Mouse (Mus musculus): ENCODE results near the gene Tarbp2. TPM values are rescaled to one million over a fixed set of nuclear protein-coding genes. Genes with fewer than 3 reads are reported as not detected.
A peak's percentile ranks its signal among the peaks of the same experiment; 100 is the strongest.

The Tarbp2 gene
- polyA plus RNA-seq, 1 experiment = 12.1 TPM

DNA sequence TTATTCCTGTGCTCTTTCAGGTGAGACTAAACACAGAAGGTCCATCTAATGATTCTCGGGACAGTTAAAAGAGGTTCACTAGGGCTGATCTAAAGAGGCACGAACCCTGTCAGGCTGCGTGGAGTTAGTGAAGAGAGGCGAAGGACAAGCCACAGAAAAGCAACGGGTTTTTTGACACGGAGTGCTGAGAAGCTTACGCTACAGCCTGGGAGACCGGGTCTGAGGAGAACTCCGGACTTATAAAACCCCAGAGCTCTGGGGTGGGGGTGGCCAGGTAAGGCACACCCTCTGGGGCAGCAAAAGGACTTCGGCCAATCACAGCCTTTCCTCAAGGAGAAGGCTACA lies 389 bp upstream of the Tarbp2 start:
- H3K36me3 ChIP-seq (ENCODE audit: control insufficient read depth) = peaks cover 25% of the 10 kb centered on the region
- H3K4me1 ChIP-seq (ENCODE audit: control insufficient read depth) = peaks cover 57% of the 10 kb centered on the region
- TF ChIP-seq GATA1 (IDR thresholded peaks at IDR 0.05; ENCODE audit: low read length) (no peak), TAL1 (IDR thresholded peaks at IDR 0.05; ENCODE audit: low read length) (no peak)
- no peaks in the 10 kb centered on the region for H3K9me3 ChIP-seq (ENCODE audit: control insufficient read depth, low read length)
- H3K27me3 ChIP-seq (ENCODE audit: control insufficient read depth) = peaks cover 15% of the 10 kb centered on the region
- H3K4me3 ChIP-seq (replicated peaks) = peak overlapping the region; percentile 95

- H3K36me3 ChIP-seq (ENCODE audit: control insufficient read depth) = peaks cover 35% of the 10 kb centered on the region
- no peak for TF ChIP-seq TAL1 (IDR thresholded peaks at IDR 0.05; ENCODE audit: low read length)
- H3K27me3 ChIP-seq (ENCODE audit: control insufficient read depth) = peaks cover 15% of the 10 kb centered on the region
- H3K9me3 ChIP-seq (ENCODE audit: control insufficient read depth, low read length) = no peaks in the 10 kb centered on the region
- H3K4me1 ChIP-seq (ENCODE audit: control insufficient read depth) = peaks cover 57% of the 10 kb centered on the region
- peak overlapping the region; percentile 95 for H3K4me3 ChIP-seq (replicated peaks)
These were observed 838 bp downstream of the Tarbp2 start for GRCm38 (mm10) chr15:102518859-102519201.

GRCm38 (mm10) chr15:102519211-102520141 lies 1.5 kb downstream of the Tarbp2 start:
- Histone ChIP-seq H3K4me3 (replicated peaks) (peak overlapping the region; percentile 95), H3K9me3 (ENCODE audit: control insufficient read depth, low read length) (no peaks in the 10 kb centered on the region), H3K27me3 (ENCODE audit: control insufficient read depth) (peaks cover 15% of the 10 kb centered on the region), H3K4me1 (ENCODE audit: control insufficient read depth) (peaks cover 57% of the 10 kb centered on the region), H3K36me3 (ENCODE audit: control insufficient read depth) (peaks cover 42% of the 10 kb centered on the region)
- TF ChIP-seq TAL1 (IDR thresholded peaks at IDR 0.05; ENCODE audit: low read length) (no peak), GATA1 (IDR thresholded peaks at IDR 0.05; ENCODE audit: low read length) (no peak)

GRCm38 (mm10) chr15:102520416-102520815 lies 2.4 kb downstream of the Tarbp2 start:
- Histone ChIP-seq H3K27me3 (ENCODE audit: control insufficient read depth) (peaks cover 13% of the 10 kb centered on the region), H3K36me3 (ENCODE audit: control insufficient read depth) (peaks cover 46% of the 10 kb centered on the region), H3K4me1 (ENCODE audit: control insufficient read depth) (peaks cover 57% of the 10 kb centered on the region), H3K4me3 (replicated peaks) (no peak overlapping the region), H3K9me3 (ENCODE audit: control insufficient read depth, low read length) (no peaks in the 10 kb centered on the region)
- no peak for TF ChIP-seq GATA1 (IDR thresholded peaks at IDR 0.05; ENCODE audit: low read length)
- TF ChIP-seq TAL1 (IDR thresholded peaks at IDR 0.05; ENCODE audit: low read length) = no peak

DNA sequence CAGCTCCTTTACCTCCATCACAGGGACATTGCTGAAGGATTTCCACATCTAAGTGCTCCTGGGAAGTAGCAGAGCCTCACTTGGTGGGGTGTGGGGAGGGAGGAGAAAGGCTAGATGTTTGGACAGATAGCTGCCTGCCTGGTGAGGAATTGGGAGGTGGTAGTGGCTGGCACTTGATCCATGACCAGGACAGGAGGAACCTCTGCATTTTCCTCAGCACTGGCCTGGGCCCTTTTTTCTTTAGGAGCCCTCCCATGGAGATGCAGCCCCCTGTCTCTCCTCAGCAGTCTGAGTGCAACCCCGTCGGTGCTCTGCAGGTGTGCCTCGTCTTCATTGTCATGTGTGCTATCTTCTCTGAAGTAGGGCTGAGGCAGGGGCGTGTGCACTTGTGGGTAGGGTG lies 3.5 kb downstream of the Tarbp2 start:
- TF ChIP-seq GATA1 (IDR thresholded peaks at IDR 0.05; ENCODE audit: low read length) = no peak
- TF ChIP-seq TAL1 (IDR thresholded peaks at IDR 0.05; ENCODE audit: low read length) = no peak
- Histone ChIP-seq H3K9me3 (ENCODE audit: control insufficient read depth, low read length) (no peaks in the 10 kb centered on the region), H3K27me3 (ENCODE audit: control insufficient read depth) (peaks cover 2% of the 10 kb centered on the region), H3K4me1 (ENCODE audit: control insufficient read depth) (peaks cover 48% of the 10 kb centered on the region), H3K36me3 (ENCODE audit: control insufficient read depth) (peaks cover 46% of the 10 kb centered on the region), H3K4me3 (replicated peaks) (no peak overlapping the region)

GRCm38 (mm10) chr15:102524892-102525485 lies 7.0 kb downstream of the Tarbp2 start, which contains the start of gene Npff:
Gene Npff, minus strand, starts transcription at chr15:102524942.
- Histone ChIP-seq H3K27me3 (ENCODE audit: control insufficient read depth) (no peaks in the 10 kb centered on the region), H3K4me1 (ENCODE audit: control insufficient read depth) (peaks cover 22% of the 10 kb centered on the region), H3K9me3 (ENCODE audit: control insufficient read depth, low read length) (no peaks in the 10 kb centered on the region), H3K4me3 (replicated peaks) (no peak within 1 kb of the TSS), H3K36me3 (ENCODE audit: control insufficient read depth) (peaks cover 75% of the 10 kb centered on the region)
- TF ChIP-seq TAL1 (IDR thresholded peaks at IDR 0.05; ENCODE audit: low read length) = no peak
- TF ChIP-seq GATA1 (IDR thresholded peaks at IDR 0.05; ENCODE audit: low read length) = no peak

- no peaks in the 10 kb centered on the region for H3K9me3 ChIP-seq (ENCODE audit: control insufficient read depth, low read length)
- H3K27me3 ChIP-seq (ENCODE audit: control insufficient read depth) = no peaks in the 10 kb centered on the region
- no peak overlapping the region for H3K4me3 ChIP-seq (replicated peaks)
- H3K36me3 ChIP-seq (ENCODE audit: control insufficient read depth) = peaks cover 70% of the 10 kb centered on the region
- TF ChIP-seq TAL1 (IDR thresholded peaks at IDR 0.05; ENCODE audit: low read length) (no peak), GATA1 (IDR thresholded peaks at IDR 0.05; ENCODE audit: low read length) (no peak)
- H3K4me1 ChIP-seq (ENCODE audit: control insufficient read depth) = peaks cover 9% of the 10 kb centered on the region
These were observed 8.4 kb downstream of the Tarbp2 start for GRCm38 (mm10) chr15:102526111-102527002.

- Histone ChIP-seq H3K4me3 (replicated peaks) (no peak overlapping the region), H3K4me1 (ENCODE audit: control insufficient read depth) (no peaks in the 10 kb centered on the region), H3K36me3 (ENCODE audit: control insufficient read depth) (peaks cover 66% of the 10 kb centered on the region), H3K27me3 (ENCODE audit: control insufficient read depth) (no peaks in the 10 kb centered on the region), H3K9me3 (ENCODE audit: control insufficient read depth, low read length) (no peaks in the 10 kb centered on the region)
- no peak for TF ChIP-seq GATA1 (IDR thresholded peaks at IDR 0.05; ENCODE audit: low read length)
- TF ChIP-seq TAL1 (IDR thresholded peaks at IDR 0.05; ENCODE audit: low read length) = no peak
These were observed 9.9 kb downstream of the Tarbp2 start for GRCm38 (mm10) chr15:102527936-102528335.

GRCm38 (mm10) chr15:102528396-102528795 lies 10.4 kb downstream of the Tarbp2 start:
- no peak for TF ChIP-seq GATA1 (IDR thresholded peaks at IDR 0.05; ENCODE audit: low read length)
- TF ChIP-seq TAL1 (IDR thresholded peaks at IDR 0.05; ENCODE audit: low read length) = no peak
- no peaks in the 10 kb centered on the region for H3K9me3 ChIP-seq (ENCODE audit: control insufficient read depth, low read length)
- no peaks in the 10 kb centered on the region for H3K4me1 ChIP-seq (ENCODE audit: control insufficient read depth)
- H3K4me3 ChIP-seq (replicated peaks) = no peak overlapping the region
- no peaks in the 10 kb centered on the region for H3K27me3 ChIP-seq (ENCODE audit: control insufficient read depth)
- H3K36me3 ChIP-seq (ENCODE audit: control insufficient read depth) = peaks cover 67% of the 10 kb centered on the region

Data from erythroblast, embryonic 14.5 days (primary cell).